Mouse (Mus musculus): ENCODE data around the gene Gast.

DNA sequence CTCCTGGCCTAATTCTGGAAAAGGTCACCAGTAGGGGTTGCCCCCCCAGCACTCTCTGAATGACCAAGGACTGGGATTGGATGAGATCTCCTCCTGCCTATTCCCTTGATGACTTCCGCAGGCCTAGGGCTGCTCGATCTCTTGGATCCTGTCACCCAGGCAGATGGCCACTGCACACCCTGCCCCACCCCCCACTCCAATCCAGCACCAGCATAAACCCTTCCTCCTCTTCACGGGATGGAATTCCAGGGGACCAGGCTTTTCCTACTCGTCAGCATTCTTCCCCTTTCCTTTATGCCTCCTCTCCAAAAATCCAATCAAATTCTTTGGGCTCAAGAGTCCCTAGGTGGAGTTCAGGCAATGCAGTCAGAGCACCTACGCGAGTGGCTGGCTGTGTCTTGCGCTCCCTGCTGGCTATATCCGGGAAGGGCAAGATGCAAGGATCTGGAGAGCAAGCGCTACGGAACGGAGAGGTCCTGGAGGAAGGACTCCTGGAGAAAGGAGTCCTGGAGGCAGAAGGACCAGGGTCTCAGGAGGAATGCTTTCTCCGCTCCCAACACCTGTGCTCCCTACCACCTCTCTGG lies 28.9 kb downstream of the Gast start:
- TF ChIP-seq POLR2A (IDR thresholded peaks at IDR 0.05; ENCODE audit: borderline replicate concordance, control insufficient read depth, low read depth, low read length) (no peak), CTCF (IDR thresholded peaks at IDR 0.05; ENCODE audit: control insufficient read depth, insufficient read depth, low read length) (peak; percentile 76)
